Mouse (Mus musculus) embryo, embryonic 10.5 days (tissue): ENCODE measurements around the gene Spred3.

Experiments
- DNase-seq: peaks from one replicate; pipeline ENCODE4 v3.0.0-alpha.2; 2015; ENCODE audit warnings: low spot score

The Spred3 gene

DNA sequence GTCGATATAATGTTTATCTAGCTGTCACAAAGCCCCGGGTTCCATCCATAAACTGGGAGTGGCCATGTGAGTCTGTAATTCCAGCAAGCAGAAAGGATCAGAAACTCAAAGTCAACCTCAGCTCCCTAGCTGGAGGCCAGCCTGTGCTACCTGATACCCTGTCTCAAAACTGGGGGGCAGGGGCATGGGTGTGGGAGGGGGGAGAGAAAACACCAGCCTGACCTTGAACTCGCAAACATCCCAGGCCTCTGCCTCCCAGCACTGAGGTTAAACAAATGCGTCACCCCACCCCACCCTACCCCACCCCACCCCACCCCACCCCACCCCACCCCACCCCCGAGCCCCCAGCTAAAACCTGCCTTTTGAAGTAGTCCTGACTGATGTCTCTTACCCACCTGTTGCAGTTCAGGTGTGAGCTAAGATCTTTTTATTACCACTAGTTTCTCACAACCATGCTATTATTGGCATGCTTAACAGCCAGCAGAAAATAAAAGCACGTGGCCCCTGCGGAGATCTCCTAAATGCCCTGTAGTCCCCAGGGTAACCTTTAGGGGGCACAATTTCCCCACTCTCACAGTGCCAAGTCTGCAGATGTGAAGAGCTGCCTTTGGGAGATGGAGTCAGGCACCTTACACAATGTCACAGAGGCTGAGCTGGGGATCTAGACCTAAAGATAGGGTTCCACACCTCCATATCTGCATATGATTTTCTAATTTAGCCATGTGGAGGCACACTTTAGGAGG lies 43.9 kb downstream of the Spred3 start:
- DNase-seq: peak; percentile 86

DNA sequence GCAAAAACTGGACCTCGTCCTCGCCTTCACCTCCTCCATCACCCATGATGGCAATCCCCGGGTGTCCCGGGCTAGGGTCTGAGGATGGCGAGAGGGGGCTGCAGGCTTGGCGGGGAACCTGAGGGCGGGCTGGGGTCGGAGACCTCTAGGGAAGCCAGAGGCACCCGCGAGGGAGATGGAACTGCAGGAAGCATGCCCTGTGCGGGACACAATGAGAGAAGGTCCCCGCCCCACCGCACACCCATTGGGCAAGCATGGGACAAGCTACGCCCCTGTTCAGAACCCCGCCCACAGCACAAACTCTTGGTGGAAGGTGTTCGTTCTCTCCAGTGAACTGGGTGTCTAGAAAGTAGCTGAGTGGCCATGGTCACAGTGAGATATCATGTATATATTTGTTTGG lies 45.2 kb downstream of the Spred3 start, which contains the start of gene Ryr1:
Gene Ryr1, minus strand, starts transcription at position 210 of the 400 bp plus-strand sequence.
- peak; percentile 88 for DNase-seq

DNA sequence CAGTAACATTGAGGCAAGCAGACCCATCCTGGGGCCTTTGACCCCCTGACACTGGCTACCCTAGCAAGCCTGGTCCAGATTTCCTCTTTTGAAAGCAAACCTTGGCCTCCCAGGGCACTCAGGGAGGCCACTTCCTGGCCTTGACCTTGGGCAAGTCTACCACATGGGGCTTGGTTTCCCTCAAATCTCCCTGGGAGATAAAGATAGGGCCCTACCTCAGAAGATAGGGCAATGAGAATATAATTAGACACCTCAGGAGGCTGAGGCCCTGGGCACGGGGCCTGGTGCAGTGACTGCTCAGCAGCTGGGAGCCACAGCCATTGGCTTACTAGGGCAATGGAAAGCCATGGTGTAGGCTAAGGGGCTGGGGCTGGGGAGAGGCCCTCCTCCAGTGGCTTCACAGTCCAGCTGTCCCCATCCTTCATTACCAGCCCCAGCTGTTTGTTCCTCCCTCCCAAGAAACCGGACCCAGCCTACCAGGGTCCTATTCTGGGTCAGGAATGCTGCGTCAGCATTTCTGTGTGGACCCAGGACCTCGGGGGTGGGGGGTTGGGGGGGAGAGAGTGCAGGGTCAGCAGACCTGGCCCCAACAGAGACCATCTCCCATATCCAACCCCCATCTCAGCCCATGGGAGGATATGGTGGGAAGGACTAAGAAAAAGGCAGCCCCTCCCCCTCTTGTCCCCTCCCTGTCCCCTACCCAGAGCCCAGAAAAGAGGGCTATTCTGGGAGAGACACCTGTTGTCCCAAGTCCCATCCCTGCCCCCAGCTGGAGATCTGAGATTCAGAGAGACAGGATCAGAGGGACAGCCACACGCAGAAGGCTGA lies 46.5 kb downstream of the Spred3 start:
- DNase-seq: no peak

DNA sequence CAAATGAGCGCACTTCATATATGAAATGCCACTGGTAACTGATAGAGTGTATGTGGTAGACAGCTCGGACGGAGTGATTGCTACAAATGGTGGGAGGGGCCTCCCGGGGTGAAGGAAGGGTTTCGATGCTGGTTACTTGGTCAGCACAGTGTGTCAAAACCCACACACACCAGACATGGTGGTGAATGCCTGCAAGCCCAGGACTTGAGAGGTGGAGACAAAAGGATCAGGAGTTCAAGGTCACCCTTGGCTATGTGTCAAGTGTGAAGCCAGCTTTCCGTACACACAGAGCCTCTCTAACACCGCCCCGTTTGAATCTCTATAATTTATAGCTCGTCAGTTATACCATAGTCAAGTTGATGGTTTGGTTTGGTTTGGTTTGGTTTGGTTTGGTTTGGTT lies 47.4 kb downstream of the Spred3 start:
- DNase-seq: no peak

DNA sequence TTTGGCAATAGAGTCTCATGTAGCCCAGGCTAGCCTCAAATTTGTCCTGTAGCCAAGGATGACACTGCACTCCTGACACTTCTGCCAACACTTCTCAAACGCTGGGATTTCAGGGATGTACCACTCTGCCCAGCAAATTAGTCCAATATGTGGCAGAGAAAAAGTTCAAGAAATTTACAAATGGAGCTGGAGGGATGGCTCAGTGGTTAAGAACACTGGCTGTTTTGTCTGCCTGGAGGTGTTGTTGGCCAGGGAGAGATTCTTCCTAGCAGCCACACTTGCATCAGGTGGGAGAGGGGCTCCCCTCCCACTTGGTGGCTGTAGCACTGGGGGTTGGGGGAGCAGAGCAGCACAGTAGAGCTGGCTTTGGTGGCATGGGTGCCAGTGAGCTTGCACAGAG lies 50.7 kb downstream of the Spred3 start:
- no peak for DNase-seq

DNA sequence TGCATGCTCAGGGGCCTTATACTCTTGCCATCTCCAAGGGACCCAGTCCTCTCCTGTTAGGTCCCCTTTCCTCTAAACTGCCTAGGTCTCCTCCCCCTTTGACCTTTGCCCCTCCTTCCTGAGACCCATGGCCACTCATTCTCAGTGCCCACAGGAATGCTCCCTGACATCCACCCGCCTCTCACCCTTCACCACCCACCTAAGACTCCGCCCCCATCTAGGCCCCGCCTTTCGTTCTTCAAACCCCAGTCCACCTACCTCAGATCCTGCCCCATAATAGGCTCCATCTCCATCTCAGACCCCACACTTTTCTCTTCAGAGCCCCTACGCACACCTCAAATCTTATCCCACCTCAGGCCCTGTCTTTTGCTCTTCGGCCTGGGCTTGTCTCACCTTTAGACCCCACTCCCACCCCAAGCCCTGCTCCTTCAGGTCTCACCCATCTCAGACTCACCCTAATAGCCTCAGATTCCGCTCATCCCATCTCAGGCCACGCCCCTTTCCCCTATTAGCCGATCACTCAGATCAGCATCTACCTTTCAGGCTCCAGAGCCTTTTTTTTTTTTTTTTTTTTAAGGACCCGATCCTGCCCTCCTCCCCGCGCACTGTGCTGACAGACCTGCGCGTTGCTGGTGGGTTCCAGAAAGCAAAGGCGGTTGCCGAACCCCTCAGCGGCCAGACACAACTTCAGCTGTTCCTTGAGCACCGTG lies 51.9 kb downstream of the Spred3 start:
- peak; percentile 39 for DNase-seq

DNA sequence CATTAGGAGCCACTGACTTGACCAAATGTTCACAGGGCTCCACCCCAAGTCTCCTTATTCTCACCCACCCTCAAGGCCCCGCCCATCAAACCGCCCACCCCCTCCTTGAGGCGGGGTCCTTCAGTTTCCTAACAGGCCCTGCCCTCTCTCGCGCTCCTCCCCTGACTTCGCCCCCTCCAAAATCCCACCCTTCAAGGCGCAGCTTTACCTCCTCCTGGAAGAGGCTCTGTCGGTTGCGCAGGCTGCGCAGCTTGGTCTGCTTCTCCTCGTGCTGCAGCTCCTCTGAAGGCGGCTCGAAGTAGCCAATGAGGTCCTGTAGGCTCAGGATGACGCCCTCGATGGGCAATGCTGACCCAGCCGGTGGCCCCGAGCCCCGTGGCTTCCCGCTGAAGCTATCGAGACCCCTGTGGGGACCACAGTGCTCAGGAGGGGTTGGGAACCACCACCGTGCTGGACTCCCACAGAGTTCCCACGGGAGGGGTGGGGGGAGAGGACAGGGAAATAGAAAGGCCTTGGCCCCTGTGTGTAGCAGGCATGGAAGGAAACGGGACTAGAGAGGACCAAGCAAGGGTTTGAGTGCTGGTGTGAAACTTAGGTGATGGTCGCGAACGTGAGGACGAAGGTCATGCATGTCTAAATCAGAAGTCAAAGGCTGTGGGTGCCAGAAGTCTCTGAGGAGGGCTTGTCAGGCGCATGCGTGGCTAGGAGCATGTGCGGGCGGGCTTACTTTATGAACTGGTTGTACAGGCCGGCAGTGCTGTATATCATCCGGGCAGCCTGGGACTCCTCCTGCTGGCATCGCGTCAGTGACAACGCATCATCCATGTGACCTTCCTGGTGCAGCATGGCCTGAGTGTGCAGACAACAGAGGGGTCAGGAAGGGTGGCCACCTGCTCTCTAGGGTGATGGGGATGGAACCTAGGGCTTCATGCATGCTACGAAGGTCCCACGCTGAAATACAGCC lies 60.9 kb downstream of the Spred3 start:
- peak; percentile 66 for DNase-seq
